Mouse (Mus musculus): Measurements from ENCODE around the gene Mturn. TPM values are rescaled to one million over a fixed set of nuclear protein-coding genes. Genes with fewer than 3 reads are reported as not detected.
A peak's percentile ranks its signal among the peaks of the same experiment; 100 is the strongest.

The Mturn gene
- polyA plus RNA-seq, 1 experiment from 2014 or later = 5.0 TPM

DNA sequence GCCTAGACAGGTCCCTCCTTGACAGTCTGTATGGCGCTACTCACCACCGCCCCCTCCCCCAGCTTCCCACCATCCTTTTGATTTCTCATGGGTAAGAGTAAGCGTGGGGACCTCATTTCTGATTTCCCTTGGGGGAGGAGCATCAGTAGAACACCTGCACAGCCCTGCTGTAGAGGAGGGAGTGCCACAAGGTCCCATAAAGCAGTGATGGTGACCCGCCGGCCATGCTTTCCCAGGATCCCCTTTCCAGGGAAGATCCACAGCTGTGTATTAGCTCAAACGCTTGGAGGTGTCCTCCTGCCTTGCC is 23.1 kb downstream of the Mturn start:
- Histone ChIP-seq H3K27ac (ENCODE audit: low read length) (no peak overlapping the region), H3K27me3 (ENCODE audit: control insufficient read depth, insufficient read depth, low read depth, low read length) (peaks cover 22% of the 10 kb centered on the region), H3K36me3 (ENCODE audit: control insufficient read depth, insufficient read depth, low read length) (no peaks in the 10 kb centered on the region), H3K4me3 (ENCODE audit: low read length) (no peak overlapping the region), H3K9ac (ENCODE audit: low read length) (no peak overlapping the region), H3K9me3 (ENCODE audit: control insufficient read depth, low read length) (no peaks in the 10 kb centered on the region), H3K4me1 (replicated peaks; ENCODE audit: control insufficient read depth, insufficient read depth, low read length) (peaks cover 4% of the 10 kb centered on the region; the same call in 1 of the 2 replicates), H3K4me2 (ENCODE audit: low read depth, low read length) (no peak overlapping the region)
- no peak for ATAC-seq (ENCODE audit: low read depth)
- 27% methylated on average over 6 of the region's 6 CpGs for WGBS

DNA sequence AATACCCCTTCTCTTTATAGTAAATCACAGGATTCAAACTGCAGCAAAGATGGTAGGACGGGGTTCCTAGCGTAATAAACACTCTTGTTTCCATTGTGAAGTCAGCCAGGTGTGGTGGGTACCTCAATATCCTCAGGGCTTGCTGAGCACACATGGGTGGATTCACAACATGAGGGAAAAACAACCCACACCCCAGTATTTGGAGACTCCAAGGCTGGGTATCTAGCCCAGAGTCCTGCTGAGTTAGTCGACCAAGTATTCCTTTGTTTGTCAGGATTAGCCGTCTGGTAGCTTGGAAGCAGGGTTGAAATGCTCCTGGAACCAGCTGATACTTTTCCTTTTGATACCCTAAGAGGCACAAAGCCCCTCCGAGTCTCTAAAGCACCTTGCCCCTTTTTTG is 23.4 kb downstream of the Mturn start:
- peaks cover 22% of the 10 kb centered on the region for H3K27me3 ChIP-seq (ENCODE audit: control insufficient read depth, insufficient read depth, low read depth, low read length)
- H3K27ac ChIP-seq (ENCODE audit: low read length) = no peak overlapping the region
- ATAC-seq (ENCODE audit: low read depth) = no peak
- H3K36me3 ChIP-seq (ENCODE audit: control insufficient read depth, insufficient read depth, low read length) = no peaks in the 10 kb centered on the region
- H3K4me3 ChIP-seq (ENCODE audit: low read length) = no peak overlapping the region
- H3K4me2 ChIP-seq (ENCODE audit: low read depth, low read length) = no peak overlapping the region
- WGBS = 34% methylated on average over 5 of the region's 5 CpGs
- H3K9me3 ChIP-seq (ENCODE audit: control insufficient read depth, low read length) = no peaks in the 10 kb centered on the region
- H3K4me1 ChIP-seq (replicated peaks; ENCODE audit: control insufficient read depth, insufficient read depth, low read length) = peaks cover 4% of the 10 kb centered on the region; the same call in 1 of the 2 replicates
- no peak overlapping the region for H3K9ac ChIP-seq (ENCODE audit: low read length)

DNA sequence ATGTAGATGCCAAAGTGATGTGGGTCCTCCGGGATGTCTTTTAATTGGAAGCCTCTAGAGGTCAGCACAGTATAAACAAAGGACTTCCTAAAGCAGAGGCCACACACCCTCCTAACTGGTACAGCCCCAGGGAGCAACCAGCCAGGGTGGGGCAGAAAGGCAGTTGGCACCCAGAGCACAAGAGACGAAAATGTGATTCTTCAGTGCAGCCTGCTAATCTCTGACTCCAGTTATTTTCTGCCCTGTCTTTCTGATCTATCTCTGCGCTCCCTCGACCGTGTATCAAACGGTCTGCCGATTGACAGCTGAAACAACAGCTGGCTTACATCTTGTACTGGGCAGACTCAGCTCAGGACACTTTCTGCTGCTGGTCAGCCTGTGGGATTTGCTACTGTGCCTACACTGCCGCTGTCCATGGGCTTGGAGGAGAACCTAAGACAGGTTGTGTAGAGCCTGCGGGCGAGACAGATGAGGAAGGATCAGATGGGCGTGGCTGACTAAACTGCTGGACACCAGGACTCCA is 24.0 kb downstream of the Mturn start:
- Histone ChIP-seq H3K9ac (ENCODE audit: low read length) (0 out of 2 replicates have a peak overlapping the region, but pooled peaks have one; percentile 13), H3K4me1 (replicated peaks; ENCODE audit: control insufficient read depth, insufficient read depth, low read length) (peaks cover 4% of the 10 kb centered on the region; the same call in 1 of the 2 replicates), H3K36me3 (ENCODE audit: control insufficient read depth, insufficient read depth, low read length) (no peaks in the 10 kb centered on the region), H3K27ac (ENCODE audit: low read length) (no peak overlapping the region), H3K9me3 (ENCODE audit: control insufficient read depth, low read length) (no peaks in the 10 kb centered on the region), H3K4me2 (ENCODE audit: low read depth, low read length) (peak overlapping the region; percentile 51), H3K27me3 (ENCODE audit: control insufficient read depth, insufficient read depth, low read depth, low read length) (peaks cover 17% of the 10 kb centered on the region), H3K4me3 (ENCODE audit: low read length) (peak overlapping the region; percentile 24)
- peak; percentile 94 for ATAC-seq (ENCODE audit: low read depth)
- WGBS = 12% methylated on average over 11 of the region's 11 CpGs

DNA sequence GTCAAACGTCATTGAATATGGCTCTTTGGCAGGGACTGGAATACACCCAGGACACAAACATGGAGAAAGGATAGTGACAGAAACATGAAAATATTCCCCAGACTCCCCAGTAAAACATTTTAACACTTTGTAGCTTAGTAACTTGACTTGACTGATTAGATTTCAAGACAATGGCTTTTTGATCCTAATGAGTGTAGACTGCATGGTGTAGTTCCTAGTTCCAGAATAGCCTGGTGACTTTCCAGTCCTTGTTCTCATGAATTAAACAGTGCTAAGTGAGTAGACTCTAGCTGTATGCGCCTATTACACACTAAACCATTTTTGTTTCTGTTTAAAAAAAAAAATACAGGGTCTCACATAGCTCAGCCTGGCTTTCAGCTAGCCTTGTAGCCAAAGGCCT is 24.7 kb downstream of the Mturn start:
- no peak for ATAC-seq (ENCODE audit: low read depth)
- Histone ChIP-seq H3K9me3 (ENCODE audit: control insufficient read depth, low read length) (no peaks in the 10 kb centered on the region), H3K4me2 (ENCODE audit: low read depth, low read length) (no peak overlapping the region), H3K27ac (ENCODE audit: low read length) (no peak overlapping the region), H3K36me3 (ENCODE audit: control insufficient read depth, insufficient read depth, low read length) (no peaks in the 10 kb centered on the region), H3K27me3 (ENCODE audit: control insufficient read depth, insufficient read depth, low read depth, low read length) (peaks cover 14% of the 10 kb centered on the region), H3K9ac (ENCODE audit: low read length) (no peak overlapping the region), H3K4me3 (ENCODE audit: low read length) (no peak overlapping the region), H3K4me1 (replicated peaks; ENCODE audit: control insufficient read depth, insufficient read depth, low read length) (peaks cover 4% of the 10 kb centered on the region; the same call in 1 of the 2 replicates)
- 53% methylated on average over 2 of the region's 2 CpGs for WGBS

DNA sequence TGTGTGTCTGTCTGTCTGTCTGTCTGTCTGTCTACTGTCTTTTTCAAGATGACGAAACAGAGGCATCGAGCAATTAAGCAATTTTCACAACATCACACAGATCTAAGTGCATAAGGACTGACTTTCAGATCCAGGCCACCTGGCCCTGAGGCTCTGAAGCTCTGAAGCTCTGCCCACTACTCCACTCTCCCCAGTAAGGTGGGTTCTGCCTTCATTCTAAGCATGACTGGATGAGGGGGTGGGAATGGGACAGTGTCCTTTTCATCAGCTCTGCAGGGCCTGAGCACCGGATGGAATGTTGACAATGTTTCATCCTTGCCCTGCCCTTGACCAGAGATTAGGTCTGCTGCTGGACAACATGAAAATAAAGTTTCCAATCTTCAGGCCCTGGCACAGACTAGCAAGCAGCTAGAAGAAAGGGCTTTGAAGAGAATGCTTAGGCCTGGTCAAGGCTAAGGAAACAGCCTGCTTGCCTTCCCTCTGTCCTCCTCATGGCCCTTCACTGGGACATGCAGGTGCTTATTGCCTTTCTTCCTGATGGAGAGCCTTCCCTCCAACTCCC is 25.3 kb downstream of the Mturn start:
- Histone ChIP-seq H3K27me3 (ENCODE audit: control insufficient read depth, insufficient read depth, low read depth, low read length) (peaks cover 13% of the 10 kb centered on the region), H3K36me3 (ENCODE audit: control insufficient read depth, insufficient read depth, low read length) (no peaks in the 10 kb centered on the region), H3K4me2 (ENCODE audit: low read depth, low read length) (no peak overlapping the region), H3K4me3 (ENCODE audit: low read length) (no peak overlapping the region), H3K4me1 (replicated peaks; ENCODE audit: control insufficient read depth, insufficient read depth, low read length) (peaks cover 4% of the 10 kb centered on the region; the same call in 1 of the 2 replicates), H3K9me3 (ENCODE audit: control insufficient read depth, low read length) (no peaks in the 10 kb centered on the region), H3K9ac (ENCODE audit: low read length) (no peak overlapping the region), H3K27ac (ENCODE audit: low read length) (no peak overlapping the region)
- ATAC-seq (ENCODE audit: low read depth) = no peak
- 72% methylated on average over 3 of the region's 3 CpGs for WGBS

DNA sequence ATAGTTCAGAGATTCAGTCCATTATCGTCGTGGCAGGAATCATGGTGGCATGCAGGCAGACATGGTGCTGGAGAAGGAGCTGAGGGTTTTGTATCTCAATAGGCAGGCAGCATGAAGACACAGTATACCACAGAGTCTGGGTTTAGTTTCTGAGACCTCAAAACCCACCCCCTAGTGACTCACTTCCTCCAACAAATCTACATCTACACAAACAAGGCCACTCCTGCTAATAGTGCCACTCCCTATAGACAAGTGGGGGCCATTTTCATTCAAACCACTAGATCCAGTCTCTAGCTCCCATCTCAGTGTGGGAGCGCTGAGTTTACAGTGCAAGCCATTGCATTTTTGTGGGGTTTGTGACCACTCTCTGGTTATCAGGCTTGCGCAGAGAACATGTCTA is 27.2 kb downstream of the Mturn start:
- H3K4me2 ChIP-seq (ENCODE audit: low read depth, low read length) = no peak overlapping the region
- H3K4me3 ChIP-seq (ENCODE audit: low read length) = no peak overlapping the region
- 92% methylated on average over 4 of the region's 4 CpGs for WGBS
- H3K36me3 ChIP-seq (ENCODE audit: control insufficient read depth, insufficient read depth, low read length) = no peaks in the 10 kb centered on the region
- no peaks in the 10 kb centered on the region for H3K9me3 ChIP-seq (ENCODE audit: control insufficient read depth, low read length)
- no peak for ATAC-seq (ENCODE audit: low read depth)
- no peak overlapping the region for H3K27ac ChIP-seq (ENCODE audit: low read length)
- H3K9ac ChIP-seq (ENCODE audit: low read length) = no peak overlapping the region
- peaks cover 4% of the 10 kb centered on the region; the same call in 1 of the 2 replicates for H3K4me1 ChIP-seq (replicated peaks; ENCODE audit: control insufficient read depth, insufficient read depth, low read length)
- peaks cover 11% of the 10 kb centered on the region for H3K27me3 ChIP-seq (ENCODE audit: control insufficient read depth, insufficient read depth, low read depth, low read length)

DNA sequence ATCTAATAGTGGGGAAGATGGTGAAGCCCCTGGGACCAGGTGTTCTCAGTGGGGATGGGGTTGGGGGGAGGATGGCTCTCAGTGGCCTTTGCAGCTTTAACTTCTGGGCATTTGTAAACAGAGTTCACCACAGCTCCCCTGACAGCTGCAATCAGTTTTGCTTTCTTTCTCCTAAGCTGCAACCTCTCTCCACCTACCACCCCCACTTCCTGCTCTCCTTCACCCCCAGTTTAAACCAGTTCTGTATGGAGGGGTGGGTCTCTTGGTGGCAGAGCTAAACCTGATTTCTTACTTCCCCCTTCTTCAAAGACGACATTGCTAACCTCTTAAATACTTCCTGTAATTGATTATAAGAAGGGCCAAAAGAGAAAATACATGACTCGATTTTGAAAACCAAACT is 34.3 kb downstream of the Mturn start:
- WGBS = 19% methylated on average over 2 of the region's 2 CpGs
- Histone ChIP-seq H3K36me3 (ENCODE audit: control insufficient read depth, insufficient read depth, low read length) (no peaks in the 10 kb centered on the region), H3K27me3 (ENCODE audit: control insufficient read depth, insufficient read depth, low read depth, low read length) (no peaks in the 10 kb centered on the region), H3K4me1 (replicated peaks; ENCODE audit: control insufficient read depth, insufficient read depth, low read length) (peaks cover 12% of the 10 kb centered on the region), H3K9me3 (ENCODE audit: control insufficient read depth, low read length) (no peaks in the 10 kb centered on the region), H3K4me2 (ENCODE audit: low read depth, low read length) (no peak overlapping the region), H3K4me3 (ENCODE audit: low read length) (no peak overlapping the region), H3K27ac (ENCODE audit: low read length) (no peak overlapping the region), H3K9ac (ENCODE audit: low read length) (no peak overlapping the region)
- no peak for ATAC-seq (ENCODE audit: low read depth)

DNA sequence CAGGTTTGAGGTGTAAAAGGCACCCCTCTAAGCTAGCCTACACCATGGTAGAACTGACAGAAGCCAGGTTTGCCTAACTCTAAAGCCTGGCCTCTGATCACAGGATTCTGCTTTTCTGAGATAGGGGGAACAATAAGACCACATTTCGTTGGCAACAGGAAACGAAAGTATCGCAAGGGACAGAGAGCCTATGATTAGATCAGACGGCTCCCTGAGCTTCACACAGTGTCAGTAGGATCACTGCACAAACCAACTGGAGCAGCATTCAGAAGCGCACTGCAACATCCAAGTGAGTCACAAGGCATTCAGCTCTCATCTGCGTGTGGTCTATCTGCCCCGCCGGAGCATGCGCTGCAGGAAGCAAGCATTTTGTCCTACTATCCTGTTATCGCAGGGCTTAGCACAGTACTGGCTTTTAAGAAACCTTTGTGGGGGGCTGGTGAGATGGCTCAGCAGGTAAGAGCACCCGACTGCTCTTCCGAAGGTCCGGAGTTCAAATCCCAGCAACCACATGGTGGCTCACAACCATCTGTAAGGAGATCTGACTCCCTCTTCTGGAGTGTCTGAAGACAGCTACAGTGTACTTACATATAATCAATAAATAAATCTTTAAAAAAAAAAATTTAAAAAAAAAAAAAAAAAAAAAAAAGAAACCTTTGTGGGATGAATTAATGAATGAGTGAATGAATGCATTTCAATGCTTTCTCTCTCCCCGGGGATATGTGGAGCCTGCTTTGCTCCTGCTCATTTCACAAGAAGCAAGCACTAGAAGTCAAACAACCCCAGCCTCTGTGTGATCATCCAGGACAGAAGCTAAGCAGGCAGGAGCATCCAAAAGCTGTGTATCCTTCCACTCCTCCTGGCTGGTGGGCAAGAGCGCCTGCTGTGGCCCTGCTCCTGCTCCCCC is 37.6 kb downstream of the Mturn start:
- no peak overlapping the region for H3K27ac ChIP-seq (ENCODE audit: low read length)
- no peak for ATAC-seq (ENCODE audit: low read depth)
- WGBS = 70% methylated on average over 15 of the region's 15 CpGs
- no peak overlapping the region for H3K4me2 ChIP-seq (ENCODE audit: low read depth, low read length)
- H3K27me3 ChIP-seq (ENCODE audit: control insufficient read depth, insufficient read depth, low read depth, low read length) = no peaks in the 10 kb centered on the region
- peaks cover 12% of the 10 kb centered on the region for H3K4me1 ChIP-seq (replicated peaks; ENCODE audit: control insufficient read depth, insufficient read depth, low read length)
- no peaks in the 10 kb centered on the region for H3K9me3 ChIP-seq (ENCODE audit: control insufficient read depth, low read length)
- no peaks in the 10 kb centered on the region for H3K36me3 ChIP-seq (ENCODE audit: control insufficient read depth, insufficient read depth, low read length)
- H3K4me3 ChIP-seq (ENCODE audit: low read length) = no peak overlapping the region
- H3K9ac ChIP-seq (ENCODE audit: low read length) = no peak overlapping the region

DNA sequence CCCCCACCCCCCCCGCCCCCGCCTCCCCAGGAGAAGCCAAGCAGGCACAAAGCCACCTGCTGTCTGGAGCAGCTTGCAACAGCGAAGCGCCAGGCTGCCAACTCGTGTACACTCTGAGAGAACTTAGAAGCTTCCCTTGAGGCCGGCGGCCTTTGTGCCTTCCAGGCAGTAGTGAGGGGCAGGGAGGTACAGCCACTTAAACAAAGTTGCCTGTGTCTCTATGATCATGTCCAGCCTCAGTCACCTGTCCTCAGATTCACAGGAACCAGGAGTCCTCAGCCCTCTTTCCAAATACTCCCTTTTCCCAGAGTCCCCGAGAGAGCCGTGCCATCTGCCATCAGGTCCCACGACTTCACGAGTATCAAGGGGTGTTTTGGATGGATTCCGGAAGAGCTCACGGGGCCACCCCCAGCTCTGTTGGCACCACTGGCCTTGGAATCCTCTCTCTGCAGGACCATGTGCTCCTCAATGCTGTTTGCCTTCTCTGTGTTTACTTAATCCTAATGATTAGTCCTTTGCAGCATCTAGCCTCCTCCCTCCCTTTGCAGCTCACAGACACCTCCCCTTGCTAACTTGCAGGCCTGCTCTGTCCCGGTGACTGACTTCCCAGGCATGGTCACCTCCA is 38.4 kb downstream of the Mturn start:
- Histone ChIP-seq H3K4me1 (replicated peaks; ENCODE audit: control insufficient read depth, insufficient read depth, low read length) (peaks cover 12% of the 10 kb centered on the region), H3K27ac (ENCODE audit: low read length) (no peak overlapping the region), H3K27me3 (ENCODE audit: control insufficient read depth, insufficient read depth, low read depth, low read length) (no peaks in the 10 kb centered on the region), H3K4me3 (ENCODE audit: low read length) (no peak overlapping the region), H3K4me2 (ENCODE audit: low read depth, low read length) (no peak overlapping the region), H3K36me3 (ENCODE audit: control insufficient read depth, insufficient read depth, low read length) (no peaks in the 10 kb centered on the region), H3K9ac (ENCODE audit: low read length) (no peak overlapping the region), H3K9me3 (ENCODE audit: control insufficient read depth, low read length) (no peaks in the 10 kb centered on the region)
- WGBS = 23% methylated on average over 12 of the region's 14 CpGs
- no peak for ATAC-seq (ENCODE audit: low read depth)
